Mouse (Mus musculus) embryonic facial prominence, embryonic 12.5 days (tissue): ENCODE data around the gene Paqr6. TPM values are rescaled to one million over a fixed set of nuclear protein-coding genes. Genes with fewer than 3 reads are reported as not detected.
"Not testable (repeated sequence)": the region's sequence is repeated elsewhere in the genome, so short reads cannot be mapped to it uniquely, and the experiment has no call there.

Experiments used
- ATAC-seq: fragments of 200-750 bp; cut with Nextera tagmentation; 2 replicates; pipeline ENCODE4 v1.8.0; 2017; ENCODE audit not compliant: insufficient number of reproducible peaks, insufficient read depth, low FRiP score, low TSS enrichment
- H3K27ac ChIP-seq: fragments of 300-500 bp; sonication (generic); 2 replicates; pipeline ENCODE4 v1.5.1; 2016; ENCODE audit warnings: mild to moderate bottlenecking
- H3K27me3 ChIP-seq: fragments of 300-500 bp; sonication (generic); 2 replicates; pipeline ENCODE4 v1.6.1; 2016; ENCODE audit warnings: mild to moderate bottlenecking, moderate library complexity
- H3K36me3 ChIP-seq: fragments of 300-500 bp; sonication (generic); 2 replicates; pipeline ENCODE4 v1.6.1; 2016; ENCODE audit warnings: mild to moderate bottlenecking
- H3K4me1 ChIP-seq: fragments of 300-500 bp; sonication (generic); 2 replicates; pipeline ENCODE4 v1.6.1; 2016
- H3K4me2 ChIP-seq: fragments of 300-500 bp; sonication (generic); replicated peaks from 2 replicates; pipeline ENCODE4 v1.6.1; 2016; ENCODE audit warnings: mild to moderate bottlenecking, moderate library complexity
- H3K4me3 ChIP-seq: fragments of 300-500 bp; sonication (generic); 2 replicates; pipeline ENCODE4 v1.5.1; 2016; ENCODE audit warnings: mild to moderate bottlenecking
- H3K9ac ChIP-seq: fragments of 300-500 bp; sonication (generic); 2 replicates; pipeline ENCODE4 v1.6.1; 2016; ENCODE audit warnings: mild to moderate bottlenecking, moderate library complexity
- H3K9me3 ChIP-seq: fragments of 300-500 bp; sonication (generic); 2 replicates; pipeline ENCODE4 v1.6.1; 2016; ENCODE audit warnings: mild to moderate bottlenecking, moderate library complexity
- WGBS: fragments of 180-500 bp; shearing (Covaris S2); methylation state at CpG from one replicate; pipeline ENCODE4 v1.1.7; 2016; 5-methylcytosine and 5-hydroxymethylcytosine counted together
- polyA plus RNA-seq: library from polyadenylated mRNA; unstranded; fragments of >200 nt; fragmentation: Nextera tagmentation; extraction: Ambion mirVana; gene quantifications from 2 replicates; pipeline ENCODE4 v1.2.1, GENCODE M21; 2016

Gene Paqr6
- polyA plus RNA-seq, 1 experiment from 2014 or later: 3.3 TPM

GRCm38 (mm10) chr3:88367517-88367916 is 3.1 kb downstream of the Paqr6 start:
- H3K9ac ChIP-seq, H3K4me1 ChIP-seq, H3K4me2 ChIP-seq, H3K4me3 ChIP-seq, H3K9me3 ChIP-seq, H3K27ac ChIP-seq, H3K36me3 ChIP-seq: not testable (repeated sequence)
- peaks cover 25% of the 10 kb centered on the region for H3K27me3 ChIP-seq
- WGBS: 43% methylated on average over 3 of the region's 7 CpGs
- ATAC-seq: 0 out of 2 replicates have a peak, but pooled peaks have one; percentile 12

- WGBS: 85% methylated on average over 7 of the region's 7 CpGs
- H3K9ac ChIP-seq, H3K4me1 ChIP-seq, H3K27ac ChIP-seq, H3K36me3 ChIP-seq, H3K4me2 ChIP-seq, ATAC-seq, H3K4me3 ChIP-seq, H3K9me3 ChIP-seq: not testable (repeated sequence)
- H3K27me3 ChIP-seq: peaks cover 25% of the 10 kb centered on the region
These were observed 4.1 kb downstream of the Paqr6 start for GRCm38 (mm10) chr3:88368511-88368910.

DNA sequence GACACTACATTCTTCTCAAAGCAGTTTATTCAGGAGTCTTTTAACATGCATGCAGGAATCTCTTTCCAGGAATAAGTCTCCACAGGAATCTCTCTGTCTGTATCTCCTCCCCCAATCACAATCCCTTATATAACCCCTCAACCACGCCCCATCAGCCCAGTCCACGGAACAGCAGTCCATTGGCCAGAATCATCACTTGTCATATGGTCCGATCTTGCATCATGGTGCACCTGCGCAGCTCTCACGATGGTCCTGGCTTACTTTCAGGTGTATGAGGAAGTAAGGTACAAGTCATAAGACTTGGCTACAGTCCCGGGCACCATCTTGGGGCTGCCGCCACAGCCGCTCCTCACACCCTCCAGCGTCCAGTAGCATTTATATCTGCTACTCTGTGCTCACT is 8.3 kb downstream of the Paqr6 start, which contains the start of gene Bglap3:
Gene Bglap3 (minus strand): TSS at position 101 of the 400 bp plus-strand sequence.
- ATAC-seq, H3K9ac ChIP-seq, H3K27ac ChIP-seq, H3K9me3 ChIP-seq, H3K4me2 ChIP-seq, H3K27me3 ChIP-seq, H3K4me3 ChIP-seq, H3K36me3 ChIP-seq, H3K4me1 ChIP-seq: not testable (repeated sequence)
- 91% methylated on average over 9 of the region's 9 CpGs for WGBS

GRCm38 (mm10) chr3:88375750-88376626 is 11.6 kb downstream of the Paqr6 start:
- Histone ChIP-seq H3K4me3 (peak overlapping the region; percentile 19; the same call in 1 of the 2 replicates), H3K27ac (0 out of 2 replicates have a peak overlapping the region, but pooled peaks have one; percentile 30), H3K4me2 (peak overlapping the region; percentile 44)
- H3K4me1 ChIP-seq, H3K36me3 ChIP-seq, H3K9ac ChIP-seq, H3K9me3 ChIP-seq, H3K27me3 ChIP-seq: not testable (repeated sequence)
- ATAC-seq: peak; percentile 84
- WGBS: 10% methylated on average over 19 of the region's 19 CpGs

- not testable (repeated sequence) for ATAC-seq, H3K4me3 ChIP-seq, H3K27ac ChIP-seq, H3K9me3 ChIP-seq, H3K36me3 ChIP-seq, H3K9ac ChIP-seq, H3K27me3 ChIP-seq, H3K4me1 ChIP-seq
- H3K4me2 ChIP-seq: peak overlapping the region; percentile 44
- 23% methylated on average over 7 of the region's 7 CpGs for WGBS
These were observed 12.3 kb downstream of the Paqr6 start for GRCm38 (mm10) chr3:88376644-88377043.

DNA sequence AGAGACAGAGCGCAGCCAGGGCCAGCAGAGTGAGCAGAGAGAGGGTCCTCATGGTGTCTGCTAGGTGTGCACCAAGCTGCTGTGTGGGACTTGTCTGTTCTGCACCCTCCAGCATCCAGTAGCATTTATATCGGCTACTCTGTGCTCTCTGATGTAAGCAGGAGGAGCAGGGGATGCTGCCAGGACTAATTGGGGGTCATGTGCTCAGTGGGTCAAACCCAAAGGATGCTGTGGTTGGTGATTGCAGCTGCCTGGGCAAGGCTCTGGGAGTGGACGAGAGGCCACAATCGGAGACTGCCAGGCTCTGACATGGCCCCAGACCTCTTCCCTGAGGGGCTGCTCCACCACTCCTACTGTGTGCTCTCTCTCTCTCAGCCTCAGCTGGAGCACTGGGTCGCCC is 14.2 kb downstream of the Paqr6 start, which contains the start of gene Bglap2:
Gene Bglap2 (minus strand): TSS at position 101 of the 400 bp plus-strand sequence.
- H3K4me2 ChIP-seq, H3K4me1 ChIP-seq, H3K4me3 ChIP-seq, H3K27me3 ChIP-seq, H3K27ac ChIP-seq, H3K36me3 ChIP-seq, H3K9me3 ChIP-seq, H3K9ac ChIP-seq, ATAC-seq: not testable (repeated sequence)
- WGBS: 71% methylated on average over 5 of the region's 5 CpGs

DNA sequence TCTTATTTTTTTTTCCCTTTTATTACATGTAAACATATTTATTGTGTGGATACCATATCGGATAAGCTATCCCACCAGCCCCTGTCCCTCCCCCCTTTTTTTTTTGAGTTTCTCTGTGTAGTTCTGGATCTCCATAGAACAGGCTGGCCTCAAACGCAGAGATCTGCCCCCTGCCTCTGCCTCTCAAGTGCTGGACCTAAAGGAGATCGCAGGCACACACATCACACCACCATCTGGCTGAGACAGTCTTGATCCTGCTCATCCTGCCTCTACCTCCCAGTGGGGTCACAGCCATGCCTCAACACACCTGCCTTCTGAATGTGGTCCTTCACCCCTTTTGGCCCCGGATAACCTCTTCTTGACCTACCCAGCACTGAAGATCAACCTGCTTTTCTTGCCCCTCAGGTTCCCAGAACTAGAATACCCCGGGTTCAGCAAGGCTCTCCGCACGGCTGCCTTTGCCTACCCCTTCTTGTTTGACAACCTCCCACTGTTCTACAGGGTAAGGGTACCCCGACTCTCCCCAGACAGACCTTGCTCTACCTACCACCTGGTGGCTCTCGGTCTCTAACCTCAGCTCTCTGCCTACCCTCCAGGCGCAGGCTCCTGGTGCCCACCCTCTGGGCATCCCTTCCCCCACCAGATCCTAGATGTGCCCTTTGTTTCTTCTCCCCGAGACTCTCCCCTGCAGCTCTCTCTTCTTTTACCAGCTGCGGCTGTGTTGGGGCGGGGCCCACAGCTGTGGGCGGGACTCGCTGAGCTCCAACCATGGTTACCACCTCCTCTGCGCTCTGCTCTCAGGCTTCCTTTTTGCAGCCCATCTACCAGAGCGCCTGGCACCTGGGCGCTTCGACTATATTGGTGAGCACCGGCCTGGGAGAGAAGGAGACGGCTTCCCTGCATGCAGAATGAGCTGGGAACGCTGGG is 17.3 kb downstream of the Paqr6 start:
- WGBS: 8% methylated on average over 22 of the region's 22 CpGs
- Histone ChIP-seq H3K4me2 (peak overlapping the region; percentile 47), H3K27ac (0 out of 2 replicates have a peak overlapping the region, but pooled peaks have one; percentile 41), H3K4me3 (peak overlapping the region; percentile 29), H3K9ac (0 out of 2 replicates have a peak overlapping the region, but pooled peaks have one; percentile 27)
- ATAC-seq: peak; percentile 71
- not testable (repeated sequence) for H3K4me1 ChIP-seq, H3K9me3 ChIP-seq, H3K27me3 ChIP-seq, H3K36me3 ChIP-seq

DNA sequence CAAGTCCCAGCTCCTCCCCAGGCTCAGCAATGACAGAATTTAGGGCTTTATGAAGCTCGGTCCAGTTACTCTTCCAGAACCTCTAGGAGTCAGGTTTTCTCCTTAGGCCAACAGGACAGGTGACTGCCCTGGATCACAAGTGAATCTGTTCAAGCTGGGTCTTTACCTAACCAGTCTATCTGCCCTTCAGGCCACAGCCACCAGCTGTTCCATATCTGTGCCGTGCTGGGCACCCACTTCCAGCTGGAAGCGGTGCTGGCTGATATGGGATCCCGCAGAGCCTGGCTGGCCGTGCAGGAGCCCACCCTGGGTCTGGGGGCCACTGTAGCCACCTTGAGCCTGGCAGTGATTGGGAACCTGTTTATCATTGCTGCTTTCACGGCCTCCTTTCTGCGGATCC is 18.0 kb downstream of the Paqr6 start:
- H3K27ac ChIP-seq, ATAC-seq, H3K9me3 ChIP-seq, H3K9ac ChIP-seq, H3K4me1 ChIP-seq, H3K4me3 ChIP-seq, H3K36me3 ChIP-seq, H3K27me3 ChIP-seq: not testable (repeated sequence)
- H3K4me2 ChIP-seq: peak overlapping the region; percentile 47; the same call in 1 of the 2 replicates
- 64% methylated on average over 3 of the region's 7 CpGs for WGBS

DNA sequence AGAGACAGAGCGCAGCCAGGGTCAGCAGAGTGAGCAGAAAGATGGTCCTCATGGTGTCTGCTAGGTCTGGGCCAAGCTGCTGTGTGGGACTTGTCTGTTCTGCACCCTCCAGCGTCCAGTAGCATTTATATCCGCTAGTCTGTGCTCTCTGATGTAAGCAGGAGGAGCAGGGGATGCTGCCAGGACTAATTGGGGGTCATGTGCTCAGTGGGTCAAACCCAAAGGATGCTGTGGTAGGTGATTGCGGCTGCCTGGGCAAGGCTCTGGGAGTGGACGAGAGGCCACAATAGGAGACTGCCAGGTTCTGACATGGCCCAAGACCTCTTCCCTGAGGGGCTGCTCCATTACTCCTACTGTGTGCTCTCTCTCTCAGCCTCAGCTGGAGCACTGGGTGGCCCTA is 20.0 kb downstream of the Paqr6 start, which contains the start of gene Bglap:
Gene Bglap (minus strand): TSS at position 101 of the 400 bp plus-strand sequence.
- H3K27me3 ChIP-seq: no peaks in the 10 kb centered on the region

DNA sequence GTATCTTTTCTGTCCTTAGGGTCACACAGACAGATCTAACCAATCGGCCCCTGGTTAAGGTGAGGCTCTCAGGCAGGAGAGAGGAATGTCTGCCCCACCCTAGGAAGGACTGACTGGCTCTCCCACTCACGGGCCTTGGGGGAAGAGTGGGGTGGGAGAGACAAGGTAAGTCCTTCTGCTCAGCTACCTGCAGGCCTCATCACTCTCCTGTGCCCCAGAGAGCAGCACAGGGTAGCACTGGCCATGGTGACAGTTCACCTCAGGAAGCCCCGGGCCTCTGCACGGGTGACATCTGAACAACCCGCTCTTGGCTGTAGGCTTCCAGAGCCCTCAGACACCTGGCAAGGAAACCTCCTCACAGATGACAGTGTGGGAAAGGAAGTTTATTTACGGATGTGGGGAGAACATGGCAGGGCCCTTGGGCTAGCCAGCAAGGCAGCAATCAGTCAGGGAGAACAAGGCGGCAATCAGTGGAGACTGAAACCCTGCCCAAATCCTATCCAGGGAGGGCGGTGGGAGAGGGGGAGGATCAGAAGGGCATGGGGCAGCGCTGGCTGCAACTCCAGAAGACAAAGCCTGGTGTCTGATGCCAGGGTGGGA is 29.5 kb downstream of the Paqr6 start:
- Histone ChIP-seq H3K27me3 (no peaks in the 10 kb centered on the region), H3K27ac (no peak overlapping the region), H3K9me3 (no peaks in the 10 kb centered on the region), H3K4me3 (no peak overlapping the region), H3K4me2 (no peak overlapping the region), H3K36me3 (peaks cover 46% of the 10 kb centered on the region), H3K4me1 (no peaks in the 10 kb centered on the region), H3K9ac (no peak overlapping the region)
- WGBS: 85% methylated on average over 9 of the region's 9 CpGs
- no peak for ATAC-seq

More for the DNA sequence above, 20.0 kb downstream of the Paqr6 start, which contains the start of gene Bglap:
- Histone ChIP-seq H3K4me1 (no peaks in the 10 kb centered on the region), H3K36me3 (no peaks in the 10 kb centered on the region), H3K4me2 (no peak within 1 kb of the TSS), H3K9me3 (no peaks in the 10 kb centered on the region), H3K4me3 (no peak within 1 kb of the TSS), H3K9ac (no peak within 1 kb of the TSS), H3K27ac (no peak within 1 kb of the TSS)
- ATAC-seq: no peak
- WGBS: 78% methylated on average over 5 of the region's 5 CpGs

DNA sequence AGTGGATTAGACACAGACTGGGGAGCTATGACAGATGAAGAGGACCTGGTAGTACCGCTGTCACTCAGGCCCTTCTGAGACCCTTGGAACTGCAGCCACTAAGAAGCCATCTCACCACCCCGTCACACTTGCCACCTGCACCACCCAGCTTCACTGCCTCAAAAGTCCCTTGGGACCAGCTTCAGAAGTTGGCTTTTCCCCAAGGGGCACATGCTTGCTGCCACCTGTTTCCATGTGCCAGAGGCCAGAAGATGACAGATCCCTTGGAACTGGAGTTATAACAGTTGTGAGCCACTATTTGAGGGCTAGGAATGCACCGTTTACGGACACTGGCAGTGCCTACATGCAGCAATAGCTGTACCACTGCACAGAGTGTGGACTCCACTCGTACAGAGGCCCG is 30.9 kb downstream of the Paqr6 start:
- peaks cover 47% of the 10 kb centered on the region for H3K36me3 ChIP-seq

More for the DNA sequence above, 30.9 kb downstream of the Paqr6 start:
- ATAC-seq: no peak
- no peaks in the 10 kb centered on the region for H3K4me1 ChIP-seq
- no peak overlapping the region for H3K27ac ChIP-seq
- no peak overlapping the region for H3K4me2 ChIP-seq
- H3K27me3 ChIP-seq: no peaks in the 10 kb centered on the region
- no peak overlapping the region for H3K4me3 ChIP-seq
- no peak overlapping the region for H3K9ac ChIP-seq
- no peaks in the 10 kb centered on the region for H3K9me3 ChIP-seq
- 92% methylated on average over 6 of the region's 6 CpGs for WGBS
